Mouse (Mus musculus) midbrain, embryonic 12.5 days (tissue): ENCODE data around the gene Tnfrsf13c. TPM values are rescaled to one million over a fixed set of nuclear protein-coding genes. Genes with fewer than 3 reads are reported as not detected.

ENCODE experiments used
- ATAC-seq: fragments of 200-750 bp; cut with Nextera tagmentation; 2 replicates; pipeline ENCODE4 v1.8.0; 2017; ENCODE audit warnings: low read depth, moderate TSS enrichment, moderate library complexity; ENCODE audit not compliant: low FRiP score
- H3K27ac ChIP-seq: fragments of 300-500 bp; sonication (generic); replicated peaks from 2 replicates; pipeline ENCODE4 v1.5.1; 2016; ENCODE audit warnings: mild to moderate bottlenecking
- H3K27me3 ChIP-seq: fragments of 300-500 bp; sonication (generic); 2 replicates; pipeline ENCODE4 v1.6.1; 2016; ENCODE audit warnings: mild to moderate bottlenecking
- H3K36me3 ChIP-seq: fragments of 300-500 bp; sonication (generic); 2 replicates; pipeline ENCODE4 v1.6.1; 2016
- H3K4me1 ChIP-seq: fragments of 300-500 bp; sonication (generic); 2 replicates; pipeline ENCODE4 v1.6.1; 2016
- H3K4me2 ChIP-seq: fragments of 300-500 bp; sonication (generic); replicated peaks from 2 replicates; pipeline ENCODE4 v1.6.1; 2016; ENCODE audit warnings: mild to moderate bottlenecking, moderate library complexity
- H3K4me3 ChIP-seq: fragments of 300-500 bp; sonication (generic); 2 replicates; pipeline ENCODE4 v1.5.1; 2016; ENCODE audit warnings: mild to moderate bottlenecking
- H3K9ac ChIP-seq: fragments of 300-500 bp; sonication (generic); replicated peaks from 2 replicates; pipeline ENCODE4 v1.6.1; 2016; ENCODE audit warnings: mild to moderate bottlenecking, moderate library complexity
- H3K9me3 ChIP-seq: fragments of 300-500 bp; sonication (generic); 2 replicates; pipeline ENCODE4 v1.6.1; 2016; ENCODE audit warnings: mild to moderate bottlenecking
- WGBS: fragments of 180-500 bp; shearing (Covaris S2); methylation state at CpG from one replicate; pipeline ENCODE4 v1.1.7; 2016; 5-methylcytosine and 5-hydroxymethylcytosine counted together
- polyA plus RNA-seq: library from polyadenylated mRNA; unstranded; fragments of >200 nt; fragmentation: Nextera tagmentation; extraction: Ambion mirVana; gene quantifications from 2 replicates; pipeline ENCODE4 v1.2.1, GENCODE M21; 2016

The Tnfrsf13c gene
- polyA plus RNA-seq, 1 experiment from 2014 or later: not detected

GRCm38 (mm10) chr15:82229542-82230045, 5.4 kb upstream of the Tnfrsf13c start:
- H3K4me1 ChIP-seq: peaks cover 7% of the 10 kb centered on the region; the same call in 1 of the 2 replicates
- ATAC-seq: no peak
- H3K9ac ChIP-seq: no peak overlapping the region
- no peak overlapping the region for H3K4me3 ChIP-seq
- no peaks in the 10 kb centered on the region for H3K9me3 ChIP-seq
- no peak overlapping the region for H3K4me2 ChIP-seq
- H3K36me3 ChIP-seq: 0 out of 2 replicates have a peak, but pooled peaks cover 3% of the 10 kb centered on the region
- WGBS: 50% methylated on average over 11 of the region's 11 CpGs
- H3K27ac ChIP-seq: no peak overlapping the region
- H3K27me3 ChIP-seq: peaks cover 22% of the 10 kb centered on the region

- Histone ChIP-seq H3K4me1 (peaks cover 26% of the 10 kb centered on the region), H3K4me2 (no peak overlapping the region), H3K27ac (no peak overlapping the region), H3K9ac (no peak overlapping the region), H3K27me3 (peaks cover 55% of the 10 kb centered on the region), H3K4me3 (no peak overlapping the region), H3K9me3 (no peaks in the 10 kb centered on the region), H3K36me3 (no peaks in the 10 kb centered on the region)
- WGBS: 85% methylated on average over 5 of the region's 5 CpGs
- ATAC-seq: no peak
These were observed 1.6 kb upstream of the Tnfrsf13c start for GRCm38 (mm10) chr15:82225769-82226168.

- H3K9ac ChIP-seq: peak overlapping the region; percentile 46; the same call in 1 of the 2 replicates
- H3K36me3 ChIP-seq: no peaks in the 10 kb centered on the region
- H3K4me3 ChIP-seq: peak overlapping the region; percentile 36
- H3K4me1 ChIP-seq: peaks cover 27% of the 10 kb centered on the region
- peaks cover 56% of the 10 kb centered on the region for H3K27me3 ChIP-seq
- WGBS: 38% methylated on average over 7 of the region's 7 CpGs
- H3K27ac ChIP-seq: no peak overlapping the region
- peak overlapping the region; percentile 68 for H3K4me2 ChIP-seq
- no peaks in the 10 kb centered on the region for H3K9me3 ChIP-seq
- ATAC-seq: no peak
These were observed 540 bp upstream of the Tnfrsf13c start for GRCm38 (mm10) chr15:82224602-82225215.

GRCm38 (mm10) chr15:82223251-82223650, 918 bp downstream of the Tnfrsf13c start:
- H3K27me3 ChIP-seq: peaks cover 56% of the 10 kb centered on the region
- no peaks in the 10 kb centered on the region for H3K36me3 ChIP-seq
- no peak overlapping the region for H3K27ac ChIP-seq
- H3K4me3 ChIP-seq: no peak overlapping the region
- H3K9ac ChIP-seq: no peak overlapping the region
- ATAC-seq: no peak
- WGBS: 48% methylated on average over 7 of the region's 7 CpGs
- H3K4me2 ChIP-seq: peak overlapping the region; percentile 68
- H3K9me3 ChIP-seq: no peaks in the 10 kb centered on the region
- peaks cover 28% of the 10 kb centered on the region for H3K4me1 ChIP-seq

GRCm38 (mm10) chr15:82221104-82221860, 2.9 kb downstream of the Tnfrsf13c start:
- Histone ChIP-seq H3K27me3 (peaks cover 66% of the 10 kb centered on the region), H3K27ac (no peak overlapping the region), H3K4me1 (peaks cover 39% of the 10 kb centered on the region), H3K4me3 (no peak overlapping the region), H3K9ac (no peak overlapping the region), H3K36me3 (no peaks in the 10 kb centered on the region), H3K9me3 (no peaks in the 10 kb centered on the region), H3K4me2 (no peak overlapping the region)
- 61% methylated on average over 14 of the region's 14 CpGs for WGBS
- no peak for ATAC-seq

GRCm38 (mm10) chr15:82220003-82220675, 4.0 kb downstream of the Tnfrsf13c start:
- Histone ChIP-seq H3K4me3 (no peak overlapping the region), H3K9ac (no peak overlapping the region), H3K27ac (no peak overlapping the region), H3K9me3 (no peaks in the 10 kb centered on the region), H3K4me1 (peaks cover 43% of the 10 kb centered on the region), H3K36me3 (no peaks in the 10 kb centered on the region), H3K4me2 (no peak overlapping the region), H3K27me3 (peaks cover 66% of the 10 kb centered on the region)
- WGBS: 72% methylated on average over 11 of the region's 12 CpGs
- ATAC-seq: no peak

- H3K4me2 ChIP-seq: no peak overlapping the region
- peaks cover 66% of the 10 kb centered on the region for H3K27me3 ChIP-seq
- no peak overlapping the region for H3K27ac ChIP-seq
- no peak for ATAC-seq
- WGBS: 84% methylated on average over 26 of the region's 26 CpGs
- no peak overlapping the region for H3K4me3 ChIP-seq
- peaks cover 37% of the 10 kb centered on the region for H3K4me1 ChIP-seq
- no peaks in the 10 kb centered on the region for H3K36me3 ChIP-seq
- no peaks in the 10 kb centered on the region for H3K9me3 ChIP-seq
- no peak overlapping the region for H3K9ac ChIP-seq
These were observed 5.1 kb downstream of the Tnfrsf13c start for GRCm38 (mm10) chr15:82218778-82219666.

- H3K4me1 ChIP-seq: peaks cover 29% of the 10 kb centered on the region
- peaks cover 66% of the 10 kb centered on the region for H3K27me3 ChIP-seq
- no peaks in the 10 kb centered on the region for H3K36me3 ChIP-seq
- H3K4me2 ChIP-seq: no peak overlapping the region
- H3K9me3 ChIP-seq: no peaks in the 10 kb centered on the region
- ATAC-seq: no peak
- H3K9ac ChIP-seq: no peak overlapping the region
- H3K27ac ChIP-seq: no peak overlapping the region
- 26% methylated on average over 9 of the region's 9 CpGs for WGBS
- no peak overlapping the region for H3K4me3 ChIP-seq
These were observed 6.2 kb downstream of the Tnfrsf13c start for GRCm38 (mm10) chr15:82217980-82218379.

GRCm38 (mm10) chr15:82217039-82217438, 7.1 kb downstream of the Tnfrsf13c start:
- Histone ChIP-seq H3K27ac (no peak overlapping the region), H3K36me3 (no peaks in the 10 kb centered on the region), H3K4me2 (no peak overlapping the region), H3K27me3 (peaks cover 66% of the 10 kb centered on the region), H3K9me3 (no peaks in the 10 kb centered on the region), H3K4me3 (no peak overlapping the region), H3K4me1 (peaks cover 36% of the 10 kb centered on the region), H3K9ac (no peak overlapping the region)
- ATAC-seq: no peak
- 10% methylated on average over 7 of the region's 7 CpGs for WGBS

- Histone ChIP-seq H3K27me3 (peaks cover 71% of the 10 kb centered on the region), H3K36me3 (no peaks in the 10 kb centered on the region), H3K9me3 (no peaks in the 10 kb centered on the region), H3K4me1 (peaks cover 44% of the 10 kb centered on the region), H3K4me2 (no peak overlapping the region), H3K9ac (no peak overlapping the region), H3K27ac (no peak overlapping the region), H3K4me3 (no peak overlapping the region)
- WGBS: 49% methylated on average over 20 of the region's 20 CpGs
- no peak for ATAC-seq
These were observed 7.9 kb downstream of the Tnfrsf13c start for GRCm38 (mm10) chr15:82216142-82216827.
